Mouse (Mus musculus) heart, embryonic 11.5 days (tissue): ENCODE results near the gene Ttyh3. TPM values are rescaled to one million over a fixed set of nuclear protein-coding genes. Genes with fewer than 3 reads are reported as not detected.

ENCODE experiments used
- ATAC-seq: fragments of 200-750 bp; cut with Nextera tagmentation; replicated peaks from 2 replicates; pipeline ENCODE4 v1.8.0; 2017; ENCODE audit warnings: moderate library complexity; ENCODE audit not compliant: insufficient number of reproducible peaks, low FRiP score, low TSS enrichment
- H3K27ac ChIP-seq: fragments of 300-500 bp; sonication (generic); 2 replicates; pipeline ENCODE4 v1.5.1; 2014; ENCODE audit warnings: mild to moderate bottlenecking, low read depth, low read length
- H3K27me3 ChIP-seq: fragments of 300-500 bp; sonication (generic); 2 replicates; pipeline ENCODE4 v1.6.1; 2014; ENCODE audit warnings: mild to moderate bottlenecking, low read length, mixed read lengths; ENCODE audit not compliant: control insufficient read depth, insufficient read depth
- H3K36me3 ChIP-seq: fragments of 300-500 bp; sonication (generic); 2 replicates; pipeline ENCODE4 v1.6.1; 2014; ENCODE audit warnings: mild to moderate bottlenecking, low read length, moderate library complexity, mixed read lengths; ENCODE audit not compliant: control insufficient read depth, insufficient read depth
- H3K4me1 ChIP-seq: fragments of 300-500 bp; sonication (generic); 2 replicates; pipeline ENCODE4 v1.6.1; 2014; ENCODE audit warnings: low read length; ENCODE audit not compliant: control insufficient read depth, insufficient read depth
- H3K4me2 ChIP-seq: fragments of 300-500 bp; sonication (generic); 2 replicates; pipeline ENCODE4 v1.6.1; 2014; ENCODE audit warnings: mild to moderate bottlenecking, moderate library complexity
- H3K4me3 ChIP-seq: fragments of 300-500 bp; sonication (generic); 2 replicates; pipeline ENCODE4 v1.5.1; 2014; ENCODE audit warnings: low read depth, low read length
- H3K9ac ChIP-seq: fragments of 300-500 bp; sonication (generic); 2 replicates; pipeline ENCODE4 v1.6.1; 2014; ENCODE audit warnings: mild to moderate bottlenecking, low read depth, low read length, moderate library complexity
- H3K9me3 ChIP-seq: fragments of 300-500 bp; sonication (generic); replicated peaks from 2 replicates; pipeline ENCODE4 v1.6.1; 2016; ENCODE audit warnings: low read length; ENCODE audit not compliant: control insufficient read depth
- WGBS: fragments of 180-500 bp; shearing (Covaris S2); extraction: QIAGEN DNeasy Blood & Tissue Kit; methylation state at CpG from one replicate; pipeline ENCODE4 v1.1.7; 2014; ENCODE audit not compliant: insufficient replicate concordance; 5-methylcytosine and 5-hydroxymethylcytosine counted together
- polyA plus RNA-seq: library from polyadenylated mRNA; unstranded; fragments of >200 nt; fragmentation: Nextera tagmentation; extraction: Ambion mirVana; gene quantifications from 2 replicates; pipeline ENCODE4 v1.2.1, GENCODE M21; 2014

Gene Ttyh3
- 26.7 and 28.8 TPM in 2 replicates for polyA plus RNA-seq

- Histone ChIP-seq H3K4me3 (peak within 1 kb of the TSS; percentile 91), H3K36me3 (no peaks in the 10 kb centered on the region; the same call in 1 of the 2 replicates), H3K4me1 (peaks cover 42% of the 10 kb centered on the region), H3K4me2 (peak within 1 kb of the TSS; percentile 79), H3K27me3 (no peaks in the 10 kb centered on the region), H3K9me3 (no peaks in the 10 kb centered on the region), H3K27ac (peak within 1 kb of the TSS; percentile 85), H3K9ac (peak within 1 kb of the TSS; percentile 90)
- ATAC-seq = no peak; the same call in 1 of the 2 replicates
- under 1% methylated on average over 46 of the region's 62 CpGs for WGBS
These were observed at the start of gene Ttyh3 for GRCm38 (mm10) chr5:140648519-140649100. Ttyh3 (minus strand) TSS chr5:140649031.

DNA sequence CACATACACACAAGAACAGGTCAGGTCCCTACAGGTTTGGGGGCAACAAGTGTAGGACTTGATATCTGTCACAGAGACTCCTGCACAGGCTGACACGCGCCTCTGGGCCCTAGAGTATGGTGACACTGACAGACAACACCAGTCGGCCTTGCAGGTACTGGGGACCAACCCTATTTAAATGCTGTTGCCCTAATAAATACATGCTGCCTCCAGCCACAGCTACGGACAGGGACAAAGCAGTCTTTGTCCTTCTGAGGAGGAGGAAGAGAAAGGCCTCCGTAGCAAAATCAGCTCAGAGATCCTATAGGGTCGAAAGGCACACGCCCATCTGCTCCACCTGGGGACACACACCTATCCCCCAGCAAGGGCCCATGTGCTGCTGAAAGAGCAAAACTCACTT lies 47.2 kb upstream of the Ttyh3 start:
- Histone ChIP-seq H3K4me3 (no peak overlapping the region), H3K9ac (no peak overlapping the region), H3K36me3 (peaks cover 3% of the 10 kb centered on the region; the same call in 1 of the 2 replicates), H3K27ac (no peak overlapping the region), H3K9me3 (no peaks in the 10 kb centered on the region), H3K4me1 (peaks cover under 1% of the 10 kb centered on the region; the same call in 1 of the 2 replicates), H3K4me2 (no peak overlapping the region), H3K27me3 (no peaks in the 10 kb centered on the region)
- no peak for ATAC-seq
- WGBS = 85% methylated on average over 7 of the region's 7 CpGs

DNA sequence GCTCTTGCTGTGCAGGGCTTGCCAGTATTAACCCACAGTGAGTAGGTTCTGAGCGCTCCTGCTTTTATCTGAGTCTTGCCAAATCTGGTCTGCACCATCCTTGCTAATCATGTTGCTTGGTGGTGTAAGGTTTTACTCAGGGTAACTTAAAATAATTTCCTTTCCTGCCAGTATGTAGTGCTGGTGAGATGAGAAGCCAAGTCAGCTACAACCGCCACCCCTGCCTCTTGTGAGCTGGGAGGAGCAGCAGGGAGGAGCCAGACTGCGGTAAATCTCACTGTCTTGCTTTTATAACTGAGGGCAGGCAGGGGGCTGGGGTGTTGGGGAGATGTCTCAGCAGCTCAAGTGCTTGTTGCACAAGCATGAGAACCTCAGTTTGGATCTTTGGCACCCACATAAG lies 39.6 kb upstream of the Ttyh3 start:
- 77% methylated on average over 3 of the region's 3 CpGs for WGBS
- no peak overlapping the region for H3K4me2 ChIP-seq
- H3K27ac ChIP-seq = no peak overlapping the region
- no peak overlapping the region for H3K9ac ChIP-seq
- H3K27me3 ChIP-seq = no peaks in the 10 kb centered on the region
- no peaks in the 10 kb centered on the region for H3K4me1 ChIP-seq
- no peak overlapping the region for H3K4me3 ChIP-seq
- ATAC-seq = no peak
- H3K36me3 ChIP-seq = peaks cover 5% of the 10 kb centered on the region; the same call in 1 of the 2 replicates
- H3K9me3 ChIP-seq = no peaks in the 10 kb centered on the region

- no peak overlapping the region for H3K9ac ChIP-seq
- peaks cover 2% of the 10 kb centered on the region; the same call in 1 of the 2 replicates for H3K36me3 ChIP-seq
- ATAC-seq = no peak
- no peak overlapping the region for H3K4me2 ChIP-seq
- 62% methylated on average over 16 of the region's 16 CpGs for WGBS
- no peak overlapping the region for H3K4me3 ChIP-seq
- H3K9me3 ChIP-seq = no peaks in the 10 kb centered on the region
- no peaks in the 10 kb centered on the region for H3K27me3 ChIP-seq
- H3K4me1 ChIP-seq = no peaks in the 10 kb centered on the region
- H3K27ac ChIP-seq = no peak overlapping the region
These were observed 35.7 kb upstream of the Ttyh3 start for GRCm38 (mm10) chr5:140684343-140685148.

DNA sequence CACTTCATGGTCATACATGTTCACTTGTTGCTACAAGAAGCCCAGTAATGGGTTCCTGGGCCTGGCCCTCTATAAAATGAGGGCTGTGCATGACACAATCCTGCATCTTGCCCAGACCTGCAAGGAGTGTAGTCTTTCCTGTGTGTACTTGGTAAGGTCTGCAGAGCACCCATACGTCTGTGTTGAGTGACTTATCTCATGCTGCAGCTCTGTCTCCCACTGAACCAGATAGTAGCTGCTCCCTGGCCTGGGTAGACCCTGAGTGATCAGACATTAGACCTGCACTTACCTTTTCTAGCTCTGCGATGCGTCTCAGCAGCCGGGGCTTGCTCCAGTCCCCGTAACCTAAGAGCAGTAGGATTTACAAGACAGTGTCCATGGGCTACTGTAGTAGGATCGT lies 33.3 kb upstream of the Ttyh3 start:
- no peaks in the 10 kb centered on the region for H3K36me3 ChIP-seq
- no peaks in the 10 kb centered on the region for H3K27me3 ChIP-seq
- ATAC-seq = no peak
- no peak overlapping the region for H3K4me3 ChIP-seq
- H3K9me3 ChIP-seq = no peaks in the 10 kb centered on the region
- WGBS = 80% methylated on average over 6 of the region's 6 CpGs
- H3K4me2 ChIP-seq = no peak overlapping the region
- no peaks in the 10 kb centered on the region for H3K4me1 ChIP-seq
- no peak overlapping the region for H3K27ac ChIP-seq
- no peak overlapping the region for H3K9ac ChIP-seq

DNA sequence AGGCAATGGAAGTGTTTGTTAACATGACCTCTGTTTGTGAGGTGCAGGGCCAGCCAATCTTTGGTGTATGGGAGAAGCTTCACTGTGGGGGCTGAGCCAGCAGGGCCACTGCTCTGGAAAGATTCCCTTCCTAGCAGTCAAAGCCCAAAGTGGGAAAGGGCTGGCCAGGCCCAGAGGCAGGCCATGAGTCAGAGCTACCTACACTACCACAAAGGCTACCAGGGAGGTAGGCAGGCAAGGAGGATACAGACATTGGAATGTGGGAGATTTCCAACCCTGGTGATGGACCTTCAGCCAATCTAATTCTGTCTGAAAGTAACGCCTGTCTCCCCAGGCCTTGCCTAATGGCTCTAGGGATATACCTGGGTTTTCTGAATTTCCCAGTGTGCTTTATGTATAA lies 32.1 kb upstream of the Ttyh3 start:
- Histone ChIP-seq H3K9ac (no peak overlapping the region), H3K4me1 (no peaks in the 10 kb centered on the region), H3K4me3 (no peak overlapping the region), H3K9me3 (no peaks in the 10 kb centered on the region), H3K4me2 (no peak overlapping the region), H3K36me3 (no peaks in the 10 kb centered on the region), H3K27ac (no peak overlapping the region), H3K27me3 (no peaks in the 10 kb centered on the region)
- ATAC-seq = no peak
- 83% methylated on average over 1 of the region's 1 CpGs for WGBS

DNA sequence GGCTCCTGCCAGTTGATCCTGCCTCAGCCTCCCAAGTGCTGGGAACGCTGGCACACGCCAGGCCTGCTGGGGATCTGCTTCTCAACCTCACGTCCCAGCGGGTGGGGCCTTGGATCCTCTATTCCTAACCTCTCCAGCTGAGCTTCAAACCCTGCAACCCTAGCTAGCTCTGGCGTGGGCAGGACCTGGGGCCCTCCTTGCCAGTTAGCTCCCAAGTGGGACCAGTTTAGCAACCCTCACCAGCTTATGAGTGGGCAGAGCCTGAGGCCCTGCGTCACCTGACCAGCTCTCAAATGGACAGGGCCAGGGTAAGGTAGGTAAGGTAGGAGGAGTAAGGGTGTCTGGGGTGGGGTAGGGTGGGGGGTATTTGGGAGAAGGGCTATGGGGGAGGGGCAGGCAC lies 31.2 kb upstream of the Ttyh3 start:
- Histone ChIP-seq H3K4me3 (no peak overlapping the region), H3K4me2 (no peak overlapping the region), H3K36me3 (no peaks in the 10 kb centered on the region), H3K9me3 (no peaks in the 10 kb centered on the region), H3K27me3 (no peaks in the 10 kb centered on the region), H3K9ac (no peak overlapping the region), H3K4me1 (no peaks in the 10 kb centered on the region), H3K27ac (no peak overlapping the region)
- no peak for ATAC-seq
- WGBS = 83% methylated on average over 6 of the region's 6 CpGs

DNA sequence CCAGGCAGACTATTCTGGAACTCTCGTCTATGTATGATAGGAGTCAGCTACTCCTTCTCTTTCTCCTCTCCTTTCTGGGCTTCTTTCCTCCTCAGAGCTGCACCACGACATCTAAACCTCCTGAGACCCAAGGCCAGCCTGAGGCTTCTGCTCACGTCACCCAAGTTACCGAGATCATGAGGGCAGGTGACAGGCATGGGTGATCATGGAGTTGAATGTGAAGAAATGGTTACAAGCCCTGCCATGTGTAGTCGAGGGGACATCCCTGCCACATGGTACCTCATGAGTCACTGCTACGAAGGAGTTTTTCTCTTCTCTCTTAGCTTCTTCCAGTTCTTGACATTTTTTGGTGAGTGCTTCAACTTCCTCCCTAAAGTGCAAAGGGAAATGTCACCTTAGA lies 28.3 kb upstream of the Ttyh3 start:
- Histone ChIP-seq H3K4me3 (no peak overlapping the region), H3K27me3 (no peaks in the 10 kb centered on the region), H3K4me1 (0 out of 2 replicates have a peak, but pooled peaks cover 1% of the 10 kb centered on the region), H3K27ac (no peak overlapping the region), H3K4me2 (no peak overlapping the region), H3K9ac (no peak overlapping the region), H3K36me3 (peaks cover 3% of the 10 kb centered on the region; the same call in 1 of the 2 replicates), H3K9me3 (no peaks in the 10 kb centered on the region)
- ATAC-seq = no peak
- 77% methylated on average over 6 of the region's 6 CpGs for WGBS
